Comparison of ENCODE assay signal across 29 mouse cellular contexts in genomic region chr2:174782016-174782415, GRCm38 (mm10). TPM values are rescaled to one million over a fixed set of nuclear protein-coding genes. Genes with fewer than 3 reads are reported as not detected.
DNase-seq lines count a peak whose midpoint lies in the region; ATAC-seq lines count a peak whose summit lies in the region.
"Had no signal": no experiment of that assay in that cellular context is flagged by ENCODE, and none has a peak within 500 bp of the region (broad histone marks: within the 10 kb centered on the region; RNA-seq: fewer than 3 reads in every experiment).

No protein-coding gene starts in this region.

- H3K27me3 ChIP-seq in heart, embryonic 10.5 days (ENCODE audit: insufficient read depth, poor library complexity, severe bottlenecking): no peaks in the 10 kb centered on the region
- no peaks in the 10 kb centered on the region for H3K27me3 ChIP-seq in embryonic facial prominence, embryonic 10.5 days (replicated peaks; ENCODE audit: low read depth, poor library complexity, severe bottlenecking)
- no peaks in the 10 kb centered on the region for H3K27me3 ChIP-seq in embryonic facial prominence, embryonic 13.5 days
- H3K27me3 ChIP-seq in limb, embryonic 13.5 days: no peaks in the 10 kb centered on the region
- no peaks in the 10 kb centered on the region for H3K27me3 ChIP-seq in midbrain, embryonic 16.5 days (ENCODE audit: control insufficient read depth, insufficient read depth, low read depth, low read length)
- H3K27me3 ChIP-seq: forebrain, embryonic 13.5 days; hindbrain, embryonic 13.5 days had no signal

- H3K4me3 ChIP-seq in heart, embryonic 10.5 days: no peak overlapping the region
- no peak overlapping the region for H3K4me3 ChIP-seq in embryonic facial prominence, embryonic 10.5 days
- no peak overlapping the region for H3K4me3 ChIP-seq in embryonic facial prominence, embryonic 13.5 days
- no peak overlapping the region for H3K4me3 ChIP-seq in limb, embryonic 13.5 days
- H3K4me3 ChIP-seq in midbrain, embryonic 16.5 days (ENCODE audit: low read depth, low read length): no peak overlapping the region
- H3K4me3 ChIP-seq: forebrain, embryonic 10.5 days; forebrain, embryonic 13.5 days; hindbrain, embryonic 10.5 days; hindbrain, embryonic 13.5 days had no signal

- WGBS in heart, embryonic 10.5 days: 75% methylated on average over 4 of the region's 4 CpGs
- WGBS in embryonic facial prominence, embryonic 10.5 days: 50% methylated on average over 4 of the region's 4 CpGs
- WGBS in embryonic facial prominence, embryonic 13.5 days: 39% methylated on average over 4 of the region's 4 CpGs
- WGBS in limb, embryonic 13.5 days: 60% methylated on average over 4 of the region's 4 CpGs
- WGBS in midbrain, embryonic 16.5 days: 93% methylated on average over 4 of the region's 4 CpGs

- no peaks in the 10 kb centered on the region for H3K9me3 ChIP-seq in heart, embryonic 10.5 days
- H3K9me3 ChIP-seq in embryonic facial prominence, embryonic 10.5 days: no peaks in the 10 kb centered on the region
- no peaks in the 10 kb centered on the region for H3K9me3 ChIP-seq in embryonic facial prominence, embryonic 13.5 days
- no peaks in the 10 kb centered on the region for H3K9me3 ChIP-seq in limb, embryonic 13.5 days
- no peaks in the 10 kb centered on the region for H3K9me3 ChIP-seq in midbrain, embryonic 16.5 days (replicated peaks; ENCODE audit: control insufficient read depth, low read length, poor library complexity, severe bottlenecking)
- H3K9me3 ChIP-seq: forebrain, embryonic 10.5 days; forebrain, embryonic 13.5 days; hindbrain, embryonic 10.5 days; hindbrain, embryonic 13.5 days had no signal

- no peaks in the 10 kb centered on the region for H3K36me3 ChIP-seq in heart, embryonic 10.5 days
- H3K36me3 ChIP-seq in embryonic facial prominence, embryonic 10.5 days (replicated peaks): 0 out of 2 replicates have a peak, but pooled peaks cover 8% of the 10 kb centered on the region
- H3K36me3 ChIP-seq in embryonic facial prominence, embryonic 13.5 days: no peaks in the 10 kb centered on the region
- peaks cover 9% of the 10 kb centered on the region for H3K36me3 ChIP-seq in limb, embryonic 13.5 days
- H3K36me3 ChIP-seq in midbrain, embryonic 16.5 days (ENCODE audit: control insufficient read depth, insufficient read depth, low read length): no peaks in the 10 kb centered on the region
- H3K36me3 ChIP-seq: forebrain, embryonic 10.5 days; hindbrain, embryonic 10.5 days; hindbrain, embryonic 13.5 days had no signal

- H3K9ac ChIP-seq in embryonic facial prominence, embryonic 13.5 days: no peak overlapping the region
- H3K9ac ChIP-seq in limb, embryonic 13.5 days: no peak overlapping the region
- H3K9ac ChIP-seq in midbrain, embryonic 16.5 days (ENCODE audit: low read depth, low read length): no peak overlapping the region
- H3K9ac ChIP-seq: forebrain, embryonic 13.5 days; hindbrain, embryonic 13.5 days had no signal

- peak overlapping the region; percentile 10; the same call in 1 of the 2 replicates for H3K27ac ChIP-seq in heart, embryonic 10.5 days
- H3K27ac ChIP-seq in embryonic facial prominence, embryonic 10.5 days (replicated peaks): peak overlapping the region; percentile 78
- 0 out of 2 replicates have a peak overlapping the region, but pooled peaks have one; percentile 2 for H3K27ac ChIP-seq in embryonic facial prominence, embryonic 13.5 days
- peak overlapping the region; percentile 11; the same call in 1 of the 2 replicates for H3K27ac ChIP-seq in limb, embryonic 13.5 days
- no peak overlapping the region for H3K27ac ChIP-seq in midbrain, embryonic 16.5 days (ENCODE audit: low read length)
- H3K27ac ChIP-seq: forebrain, embryonic 10.5 days; forebrain, embryonic 13.5 days; hindbrain, embryonic 10.5 days; hindbrain, embryonic 13.5 days; hindbrain, postnatal 0 days had no signal

- peaks cover 5% of the 10 kb centered on the region; the same call in 1 of the 2 replicates for H3K4me1 ChIP-seq in heart, embryonic 10.5 days
- peaks cover 48% of the 10 kb centered on the region for H3K4me1 ChIP-seq in embryonic facial prominence, embryonic 10.5 days
- peaks cover 23% of the 10 kb centered on the region for H3K4me1 ChIP-seq in embryonic facial prominence, embryonic 13.5 days
- peaks cover 32% of the 10 kb centered on the region for H3K4me1 ChIP-seq in limb, embryonic 13.5 days
- no peaks in the 10 kb centered on the region for H3K4me1 ChIP-seq in midbrain, embryonic 16.5 days (ENCODE audit: control insufficient read depth, insufficient read depth, low read length)
- H3K4me1 ChIP-seq: forebrain, embryonic 13.5 days; hindbrain, embryonic 13.5 days had no signal

- intact Hi-C loops in heart, postnatal 14 days (cut with DNase I): no loop called here

- no peak for DNase-seq in heart, embryonic 10.5 days (ENCODE audit: low spot score)
- no peak for DNase-seq in heart, postnatal 14 days
- peak; percentile 68 for DNase-seq in embryonic facial prominence, embryonic 10.5 days (ENCODE audit: low spot score)
- DNase-seq in ovary, adult 18-20 months (ENCODE audit: low spot score): no peak
- DNase-seq: adrenal gland, adult 2 months; adrenal gland, postnatal 25 days; cerebellum, adult 11-12 months; cerebellum, adult 8-10 months; cerebellum, postnatal 10 days; gastrocnemius, postnatal 10 days; heart, adult 18-20 months; heart, postnatal 36 days; kidney, adult 18-20 months had no signal

- no peak for ATAC-seq in embryonic facial prominence, embryonic 13.5 days (ENCODE audit: insufficient number of reproducible peaks, insufficient read depth, low FRiP score, low TSS enrichment, low read depth)
- no peak for ATAC-seq in limb, embryonic 13.5 days (ENCODE audit: low FRiP score, low read depth)
- no peak for ATAC-seq in midbrain, embryonic 16.5 days
- ATAC-seq in erythroblast, adult 5-6 weeks (replicated peaks; ENCODE audit: low FRiP score, poor library complexity, severe bottlenecking): no peak
- ATAC-seq: CD4-positive, CD25-positive, alpha-beta regulatory T cell, adult 4 months; forebrain, embryonic 13.5 days; forebrain, embryonic 16.5 days; hindbrain, postnatal 0 days; inflammation-experienced regulatory T-cells, adult 6 months; intestine, embryonic 16.5 days had no signal

- H3K4me2 ChIP-seq in embryonic facial prominence, embryonic 13.5 days: no peak overlapping the region
- no peak overlapping the region for H3K4me2 ChIP-seq in limb, embryonic 13.5 days (replicated peaks)
- no peak overlapping the region for H3K4me2 ChIP-seq in midbrain, embryonic 16.5 days (ENCODE audit: low read length)
- H3K4me2 ChIP-seq: forebrain, embryonic 13.5 days; heart, embryonic 11.5 days; hindbrain, embryonic 13.5 days had no signal

RNA-seq across cellular contexts. Expression of gene Edn3, which starts 21.6 kb away (rescaled TPM):
- polyA plus RNA-seq in heart, embryonic 10.5 days (2016; fragmentation: Nextera tagmentation; extraction: Ambion mirVana): 1.3 and 4.8 TPM in 2 replicates
- under 1 TPM in 1 of 2 experiments, not detected in 1; 0.14 TPM for total RNA-seq in heart, postnatal 14 days (2021)
- 18.8 and 19.1 TPM in 2 replicates for polyA plus RNA-seq in embryonic facial prominence, embryonic 10.5 days (2016; fragmentation: Nextera tagmentation; extraction: Ambion mirVana)
- 14.4 and 15.6 TPM in 2 replicates for polyA plus RNA-seq in embryonic facial prominence, embryonic 13.5 days (2015; fragmentation: Nextera tagmentation; extraction: Ambion mirVana)
- polyA plus RNA-seq in limb, embryonic 13.5 days (2015; fragmentation: Nextera tagmentation; extraction: Ambion mirVana): 28.7 and 29.0 TPM in 2 replicates
- polyA plus RNA-seq in midbrain, embryonic 16.5 days (2015; fragmentation: Nextera tagmentation; extraction: Ambion mirVana): 5.5 and 5.6 TPM in 2 replicates
- total RNA-seq in erythroblast, adult 5-6 weeks (2015; ENCODE audit: low replicate concordance): not detected in 2 replicates
- 0.42 TPM in 1 of 2 replicates, not detected in the other for total RNA-seq in erythroblast, adult 5-6 weeks (2017; ENCODE audit: low replicate concordance)
- total RNA-seq: MEL had no signal
- polyA plus RNA-seq: C2C12; CD4-positive, CD25-positive, alpha-beta regulatory T cell, adult 4 months; inflammation-experienced regulatory T-cells, adult 6 months had no signal
